Mouse (Mus musculus): ENCODE measurements at regions not wholly inside any gene's neighbourhood (a gene's known extent, or its start where the extent isn't known, plus 50 kb on each side); places are given as distances from the start of the nearest gene placed in this dataset.
A peak's percentile ranks its signal among the peaks of the same experiment; 100 is the strongest.

DNA sequence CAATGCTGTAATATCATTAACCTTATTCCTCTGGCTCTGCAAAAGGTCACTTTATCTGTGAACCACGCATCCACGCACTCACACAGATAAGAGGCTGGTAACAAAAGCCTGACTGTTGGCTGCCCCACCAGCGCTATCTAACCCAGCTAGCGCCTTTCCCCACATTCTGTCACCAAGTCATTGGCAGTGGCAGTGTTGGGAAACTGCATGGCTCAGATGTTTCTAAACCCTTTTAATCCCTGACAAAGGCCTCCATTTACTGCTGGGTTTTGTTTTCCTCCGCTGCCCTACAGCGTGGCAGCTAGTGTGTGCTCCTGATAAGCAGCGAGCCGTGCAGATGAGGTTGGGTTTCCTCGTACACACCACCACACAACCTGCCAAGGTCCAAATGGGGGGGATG lies 55.7 kb downstream of the Id4 start:
- DNase-seq (ENCODE audit: low read depth, low spot score) = peak; percentile 13

DNA sequence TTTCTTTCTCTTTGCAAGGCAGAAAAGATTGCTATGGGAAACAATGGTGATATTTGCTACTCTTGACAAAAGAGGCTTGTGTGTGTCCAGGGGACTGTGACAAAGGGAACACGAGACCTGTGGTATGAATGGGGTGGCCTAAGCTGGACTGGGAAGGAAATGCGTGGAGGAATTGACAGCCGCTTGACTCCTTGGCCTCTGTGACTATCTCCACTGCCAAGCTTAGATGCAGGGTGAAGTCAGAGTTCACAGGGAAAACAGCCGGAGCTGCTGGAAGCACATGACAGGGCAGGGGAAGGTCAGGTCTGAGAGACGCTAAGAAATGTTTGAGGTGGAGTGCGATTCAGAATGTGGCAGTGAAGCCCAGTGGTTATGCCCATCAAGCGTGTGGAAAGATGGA lies 56.4 kb downstream of the Id4 start:
- DNase-seq (ENCODE audit: low read depth, low spot score) = no peak

DNA sequence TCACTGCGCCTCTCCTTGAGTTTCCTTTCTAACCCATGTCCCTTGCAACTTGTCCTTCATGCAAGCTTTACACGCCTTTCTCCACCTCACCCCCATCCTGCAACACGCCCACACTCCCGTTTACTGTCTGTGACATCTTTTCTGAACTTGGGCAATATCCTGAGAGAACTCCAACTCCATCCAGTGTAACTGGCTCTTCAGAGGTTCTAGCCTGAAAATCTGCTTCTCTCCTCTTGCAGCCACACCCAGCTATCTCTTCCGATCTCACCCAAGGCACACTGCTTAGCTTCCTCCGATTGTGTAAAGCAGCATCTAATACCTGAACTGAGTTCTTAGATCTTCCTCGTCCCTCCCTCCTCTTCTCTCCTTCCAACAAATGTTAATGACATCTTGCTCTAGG lies 58.0 kb downstream of the Id4 start:
- no peak for DNase-seq (ENCODE audit: low read depth, low spot score)

DNA sequence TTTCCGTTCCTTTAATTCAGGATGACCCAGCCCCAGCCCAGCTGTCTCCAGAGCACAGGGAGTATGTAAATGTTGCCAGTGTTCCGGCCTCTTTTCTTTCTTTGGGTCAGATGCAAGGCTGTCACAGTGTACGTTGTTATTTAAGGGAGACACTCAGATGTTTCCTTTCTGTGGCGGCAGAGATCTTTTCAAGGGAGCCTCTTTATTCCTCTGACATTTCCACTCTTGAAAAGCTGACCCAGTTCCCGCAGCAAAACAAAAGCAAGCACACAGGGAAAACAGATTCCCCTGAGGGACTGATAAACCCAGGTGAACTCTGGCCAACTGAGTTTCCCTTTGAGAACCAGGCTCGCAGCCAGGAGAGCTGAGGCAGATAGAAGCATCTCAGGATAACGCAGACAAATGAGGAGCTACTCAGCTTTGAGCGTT lies 63.3 kb downstream of the Id4 start:
- DNase-seq (ENCODE audit: low read depth, low spot score) = peak; percentile 17

DNA sequence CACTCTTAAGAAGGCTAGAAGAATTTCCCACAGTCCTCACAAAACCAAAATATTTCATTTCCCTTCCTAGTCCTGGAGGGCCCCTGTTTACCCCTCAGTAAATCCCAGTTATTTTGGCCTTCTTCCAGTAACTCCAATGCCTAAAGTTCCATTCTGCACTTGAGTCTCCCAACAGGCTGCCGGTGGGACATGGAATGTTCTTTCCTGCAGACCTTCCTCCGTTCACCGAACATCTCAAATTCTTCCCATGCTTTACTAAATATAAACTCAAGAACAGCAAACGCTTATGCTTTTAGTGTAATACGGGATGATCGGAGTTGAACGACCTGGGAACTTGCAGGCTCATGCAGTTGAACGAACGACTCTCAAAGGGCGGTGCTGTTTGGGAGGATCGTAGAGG lies 69.6 kb downstream of the Id4 start:
- no peak for DNase-seq (ENCODE audit: low read depth, low spot score)

DNA sequence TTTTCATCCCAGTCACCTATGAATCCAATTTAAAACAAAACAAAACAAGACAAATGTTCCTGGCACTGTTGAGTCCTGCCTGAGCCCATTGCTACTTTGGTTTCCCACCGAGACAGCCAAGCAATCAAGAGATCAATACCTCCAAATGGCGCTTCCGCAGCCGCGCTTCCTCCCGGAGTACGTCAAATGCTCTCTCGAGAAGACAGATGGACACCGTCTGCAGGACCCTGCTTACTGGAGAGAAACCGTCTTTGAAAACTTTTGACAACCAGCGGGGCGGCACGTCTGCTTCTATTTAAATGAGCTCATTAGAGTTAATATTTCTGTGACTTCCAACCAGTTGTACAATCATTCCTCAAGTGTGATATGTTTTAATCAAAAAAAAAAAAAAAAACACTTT lies 75.1 kb downstream of the Id4 start:
- no peak for DNase-seq (ENCODE audit: low read depth, low spot score)

DNA sequence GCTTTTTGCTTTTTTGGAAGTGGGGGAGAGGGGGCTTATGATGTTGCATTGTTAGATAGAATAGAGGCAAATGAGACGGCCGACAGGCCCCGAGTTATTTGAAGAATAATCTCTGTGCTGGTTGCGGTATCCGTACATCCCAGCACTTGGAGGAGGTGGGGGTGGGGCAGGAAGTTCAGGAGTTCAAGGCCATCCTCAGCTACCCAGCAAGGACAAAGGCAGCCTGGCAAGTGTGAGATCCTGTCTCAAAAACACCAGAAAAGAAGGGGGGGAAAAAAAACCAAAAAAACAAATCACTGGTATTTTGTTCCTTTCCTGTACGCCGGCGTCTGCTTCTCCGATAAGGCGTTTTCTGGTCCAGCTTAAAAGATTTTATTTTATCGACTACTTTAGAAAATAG lies 75.6 kb downstream of the Id4 start:
- DNase-seq (ENCODE audit: low read depth, low spot score) = no peak

DNA sequence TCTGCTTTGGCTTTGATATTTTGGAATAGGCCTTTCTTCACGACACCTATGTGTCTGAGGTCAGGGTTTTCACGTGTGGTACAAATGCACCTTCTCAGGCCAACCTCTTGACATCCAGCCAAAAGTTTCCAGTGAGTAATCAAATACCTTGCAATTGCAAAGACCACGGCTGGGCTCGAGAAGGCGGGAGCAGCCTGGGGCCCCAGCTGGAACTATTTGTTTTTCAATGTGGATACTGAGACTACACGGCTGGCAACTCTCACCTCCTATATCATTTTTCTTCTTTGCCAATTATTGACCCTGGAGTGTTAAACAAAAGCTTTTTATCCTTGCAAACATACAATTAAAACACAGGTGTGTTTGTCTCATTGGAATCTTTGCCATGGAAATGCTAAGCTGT lies 77.5 kb downstream of the Id4 start:
- DNase-seq (ENCODE audit: low read depth, low spot score) = no peak

DNA sequence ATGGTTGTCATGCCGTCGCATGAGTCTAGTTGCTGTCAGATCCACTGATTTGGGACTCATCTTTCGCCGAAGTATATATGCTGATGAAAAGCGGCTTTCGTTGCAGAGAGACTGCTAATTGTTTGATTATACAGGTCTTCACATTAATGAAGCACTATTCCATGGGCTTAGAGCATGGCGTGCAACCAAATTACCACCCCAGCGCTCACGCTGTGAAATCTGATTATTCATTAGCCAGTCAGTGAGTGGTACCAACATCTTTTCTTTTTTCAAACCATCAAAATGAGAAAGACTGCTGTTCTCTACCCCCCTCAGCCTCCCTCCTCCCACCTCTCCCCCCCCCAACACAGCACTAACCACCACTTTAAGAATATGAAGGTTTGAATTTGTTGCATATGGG lies 89.1 kb downstream of the Id4 start:
- no peak for DNase-seq (ENCODE audit: low read depth, low spot score)

DNA sequence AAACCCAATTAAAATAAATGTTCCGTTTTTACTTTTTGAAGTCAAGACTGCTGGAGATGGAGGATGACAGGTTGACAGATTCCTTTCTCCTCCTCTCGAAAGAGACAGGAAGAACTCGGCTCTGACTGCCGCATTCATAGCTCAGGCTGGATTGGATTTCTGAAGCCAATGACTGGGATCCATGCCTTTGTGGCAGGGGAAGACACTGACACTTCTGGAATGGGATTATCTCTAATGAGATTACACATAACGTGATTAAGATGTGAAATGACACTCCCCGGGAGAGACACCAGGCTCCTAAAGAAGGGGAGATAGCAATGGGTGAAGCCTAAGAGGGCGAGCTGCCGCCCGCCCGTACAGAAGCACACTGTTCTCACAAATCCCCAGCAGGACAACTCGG lies 89.9 kb downstream of the Id4 start:
- peak; percentile 16 for DNase-seq (ENCODE audit: low read depth, low spot score)

DNA sequence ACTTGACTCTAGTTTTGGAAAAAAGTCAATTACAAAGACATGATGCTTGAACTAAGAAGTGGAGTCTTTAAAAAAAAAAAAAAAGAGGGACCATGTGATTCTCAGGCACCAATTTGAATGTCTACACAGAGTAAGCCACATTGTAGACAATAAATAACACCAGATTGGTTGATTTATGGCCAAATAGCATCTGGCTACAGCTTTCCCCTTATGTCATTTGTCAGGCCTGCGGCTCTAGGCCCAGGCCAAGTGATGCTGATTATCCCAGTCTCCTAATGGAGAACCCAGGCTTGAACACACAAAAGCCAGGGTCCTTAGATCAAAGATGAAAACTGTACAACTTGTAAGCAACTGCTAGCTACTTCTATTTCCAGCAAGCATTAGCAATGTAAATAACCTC lies 96.1 kb downstream of the Id4 start:
- DNase-seq (ENCODE audit: low read depth, low spot score) = no peak

DNA sequence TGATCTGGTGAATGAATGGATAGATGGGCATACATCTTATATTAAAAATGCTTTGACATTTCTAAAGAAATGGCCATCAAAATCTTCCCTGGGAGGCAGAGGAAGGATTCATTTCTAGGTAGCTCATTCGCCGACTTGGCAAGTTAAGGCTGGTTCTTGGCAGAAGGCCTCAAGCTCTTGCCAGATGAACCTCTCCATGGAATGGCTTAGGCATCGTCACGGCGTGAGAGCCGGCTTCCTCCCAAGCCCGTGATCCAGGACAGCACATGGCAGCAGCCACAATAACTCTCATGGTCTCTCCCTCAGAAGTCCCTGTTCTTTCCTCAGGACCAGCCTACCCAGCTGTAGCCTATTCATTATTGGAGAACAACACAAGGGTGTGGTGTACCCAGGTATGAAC lies 96.6 kb downstream of the Id4 start:
- DNase-seq (ENCODE audit: low read depth, low spot score) = no peak

DNA sequence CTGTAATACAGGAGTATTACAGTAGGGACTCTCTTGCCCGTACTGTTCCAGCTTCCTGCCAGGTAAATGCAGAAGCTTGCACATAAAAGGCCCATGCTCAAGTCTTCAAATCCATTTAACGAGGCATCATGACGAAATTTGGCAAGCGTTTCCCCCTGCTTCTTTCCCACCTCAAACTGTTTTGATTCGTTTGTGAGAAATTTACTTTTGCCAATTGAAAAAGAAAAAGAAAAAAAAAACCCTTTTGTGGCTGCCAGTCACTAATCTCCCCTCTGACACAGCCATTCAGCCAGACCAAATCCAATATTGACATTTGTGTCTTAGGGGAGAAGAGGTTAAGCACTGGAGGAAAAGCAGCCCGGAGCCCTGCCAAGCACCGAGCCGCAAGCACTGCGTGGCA lies 110.0 kb downstream of the Id4 start:
- no peak for DNase-seq (ENCODE audit: low read depth, low spot score)

DNA sequence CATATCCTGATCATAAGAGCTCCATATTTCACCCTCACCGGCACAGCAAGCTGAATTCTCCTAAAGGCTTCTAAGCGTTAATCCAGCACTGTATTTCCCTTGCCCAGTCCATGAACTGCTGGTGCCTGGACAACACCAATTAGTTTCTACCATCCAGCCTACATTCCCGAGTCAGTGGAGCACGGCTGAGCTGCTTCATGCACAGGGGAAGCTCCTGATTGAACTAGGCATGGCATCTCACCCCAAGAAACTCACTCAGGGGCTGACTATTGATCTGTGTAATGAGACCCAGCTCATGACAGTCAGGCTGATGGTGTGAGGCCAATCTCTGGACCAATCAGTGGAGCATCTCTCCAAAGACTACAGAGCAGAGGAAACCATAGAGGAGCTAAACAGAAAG lies 115.4 kb downstream of the Id4 start:
- DNase-seq (ENCODE audit: low read depth, low spot score) = no peak

DNA sequence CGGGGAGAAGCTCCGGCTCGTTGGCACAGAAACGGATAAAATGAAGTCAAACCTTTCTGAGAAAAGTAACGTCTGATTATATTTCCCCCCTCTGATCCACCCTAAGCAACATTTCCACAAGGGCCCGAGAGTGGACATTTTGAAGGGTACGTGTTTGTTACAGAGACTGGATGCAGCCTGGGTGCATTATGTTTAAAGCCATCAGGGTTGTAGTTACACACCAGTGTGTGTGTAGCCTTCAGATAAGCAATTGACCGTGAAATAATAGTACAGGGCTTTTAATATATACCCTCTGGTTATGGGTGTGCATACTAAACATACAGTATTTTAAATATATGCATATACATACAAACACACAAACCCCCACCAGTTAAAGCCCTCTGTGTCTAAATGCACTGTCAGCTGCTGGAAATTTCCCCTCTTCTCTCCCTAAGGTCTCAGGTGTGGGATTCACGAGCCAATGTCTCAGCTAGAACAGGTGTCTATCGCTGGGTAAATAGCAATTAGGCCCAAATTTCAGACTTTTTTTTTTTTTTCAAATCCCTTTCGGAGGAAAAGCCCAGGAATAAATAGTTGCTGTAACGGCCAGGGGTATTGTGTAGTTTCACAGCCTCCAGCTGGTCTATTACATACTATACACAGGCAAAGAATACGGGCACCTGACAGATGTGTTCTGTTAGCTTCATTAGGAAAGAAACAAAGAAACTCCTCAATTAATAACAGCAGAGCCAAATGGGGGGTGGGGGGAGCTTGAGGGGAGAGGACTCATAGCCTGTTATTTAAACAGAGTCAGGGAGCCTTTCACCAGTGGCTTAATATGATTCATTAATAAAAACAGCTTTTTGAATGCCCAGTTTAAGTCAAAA lies 122.8 kb downstream of the Id4 start:
- DNase-seq (ENCODE audit: low read depth, low spot score) = no peak

DNA sequence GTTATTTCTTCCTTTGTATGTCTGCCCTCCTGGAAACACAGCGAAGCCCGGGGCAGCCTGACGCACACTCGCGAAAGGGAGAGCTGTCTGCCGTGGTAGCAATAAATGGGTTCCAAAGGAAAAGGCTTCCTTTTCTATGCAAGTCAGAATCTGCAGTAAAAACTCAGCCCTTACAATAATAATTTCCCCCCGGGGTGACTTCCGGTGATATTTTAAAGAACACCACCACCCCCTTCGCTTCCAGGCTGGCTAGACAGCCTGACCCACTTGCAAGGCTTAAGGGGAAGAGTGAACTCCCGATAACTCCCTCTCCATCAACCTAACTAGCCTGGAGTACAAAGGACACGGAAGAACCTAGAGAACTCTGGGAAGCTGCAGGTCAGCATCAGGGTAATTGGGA lies 123.9 kb downstream of the Id4 start:
- no peak for DNase-seq (ENCODE audit: low read depth, low spot score)

DNA sequence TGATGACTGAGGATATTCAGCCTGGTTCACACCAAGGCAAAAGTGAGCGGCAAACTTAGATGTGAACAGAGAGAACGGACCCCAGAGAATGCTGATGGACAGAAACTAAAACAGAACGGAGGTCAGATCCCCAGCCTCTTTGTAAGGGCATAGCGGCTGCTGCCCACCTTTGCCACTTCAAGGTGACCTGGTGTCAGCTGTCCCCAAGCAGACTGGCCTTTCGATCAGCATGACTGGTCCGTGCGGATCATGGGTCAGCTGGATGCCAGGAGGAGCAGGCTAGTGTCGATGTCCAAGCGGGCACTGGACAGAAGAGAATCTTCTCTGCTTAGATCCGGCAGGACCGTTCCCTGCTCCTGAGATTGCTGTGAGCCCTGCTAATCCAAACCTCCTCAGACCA lies 122.1 kb downstream of the Zfp169 start:
- no peak for DNase-seq (ENCODE audit: low read depth, low spot score)

DNA sequence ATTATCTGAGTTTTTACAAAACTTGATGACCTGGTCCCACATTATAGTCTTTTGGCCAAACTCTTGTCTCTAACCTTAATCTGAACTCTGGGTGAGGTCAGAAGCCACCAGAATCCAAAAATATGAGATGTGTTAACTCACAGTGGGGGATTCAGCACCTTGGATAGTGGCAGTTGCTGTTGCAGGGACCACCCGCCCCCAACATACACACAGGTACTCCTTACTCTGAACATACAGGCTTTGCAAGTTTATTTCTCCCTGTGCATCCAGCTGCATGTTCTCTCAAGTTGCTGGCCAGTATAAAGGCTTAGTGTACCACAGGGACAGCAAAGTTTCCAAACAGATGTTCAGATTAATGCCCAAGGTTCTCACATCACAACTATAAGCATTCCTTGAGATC lies 115.5 kb downstream of the Zfp169 start:
- DNase-seq (ENCODE audit: low read depth, low spot score) = no peak

DNA sequence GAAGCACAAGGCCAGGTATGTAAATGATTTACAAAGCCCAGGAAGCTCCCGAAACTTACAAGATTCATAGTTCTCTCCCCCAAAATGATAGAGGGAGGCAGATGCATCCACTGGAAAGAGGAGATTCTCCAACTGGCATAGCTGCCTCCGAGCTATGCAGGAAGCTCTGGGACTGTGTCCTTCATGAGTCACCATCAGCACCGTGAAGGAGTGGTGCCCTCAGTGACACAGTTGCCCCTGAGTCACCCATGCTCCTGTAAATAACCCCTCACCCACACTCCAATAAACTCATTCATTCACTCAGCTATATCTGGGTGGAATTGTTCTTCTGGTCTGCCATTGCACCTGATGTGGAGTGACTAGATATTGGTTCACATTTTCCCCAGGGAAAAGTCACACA lies 114.6 kb downstream of the Zfp169 start:
- DNase-seq (ENCODE audit: low read depth, low spot score) = no peak

DNA sequence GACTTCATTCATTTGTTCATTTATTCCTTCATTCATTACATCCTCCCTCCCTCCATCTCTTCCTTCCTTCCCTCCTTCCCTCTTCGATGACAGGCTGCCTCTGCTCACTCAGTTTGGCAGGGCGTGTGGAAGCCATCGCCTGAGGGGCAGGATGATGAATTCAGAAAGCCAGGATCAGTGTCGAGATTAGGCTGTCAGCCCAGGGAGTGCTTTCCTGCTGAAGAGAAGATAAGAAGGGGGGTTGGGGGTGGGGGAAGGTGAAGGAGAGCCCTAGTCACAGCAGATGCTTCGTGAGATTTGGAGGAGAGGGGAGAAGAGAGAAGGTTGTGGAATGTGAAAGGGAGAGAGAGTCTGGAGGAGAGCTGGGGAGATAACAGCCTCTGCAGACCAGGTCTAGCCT lies 110.9 kb downstream of the Zfp169 start:
- peak; percentile 11 for DNase-seq (ENCODE audit: low read depth, low spot score)

DNA sequence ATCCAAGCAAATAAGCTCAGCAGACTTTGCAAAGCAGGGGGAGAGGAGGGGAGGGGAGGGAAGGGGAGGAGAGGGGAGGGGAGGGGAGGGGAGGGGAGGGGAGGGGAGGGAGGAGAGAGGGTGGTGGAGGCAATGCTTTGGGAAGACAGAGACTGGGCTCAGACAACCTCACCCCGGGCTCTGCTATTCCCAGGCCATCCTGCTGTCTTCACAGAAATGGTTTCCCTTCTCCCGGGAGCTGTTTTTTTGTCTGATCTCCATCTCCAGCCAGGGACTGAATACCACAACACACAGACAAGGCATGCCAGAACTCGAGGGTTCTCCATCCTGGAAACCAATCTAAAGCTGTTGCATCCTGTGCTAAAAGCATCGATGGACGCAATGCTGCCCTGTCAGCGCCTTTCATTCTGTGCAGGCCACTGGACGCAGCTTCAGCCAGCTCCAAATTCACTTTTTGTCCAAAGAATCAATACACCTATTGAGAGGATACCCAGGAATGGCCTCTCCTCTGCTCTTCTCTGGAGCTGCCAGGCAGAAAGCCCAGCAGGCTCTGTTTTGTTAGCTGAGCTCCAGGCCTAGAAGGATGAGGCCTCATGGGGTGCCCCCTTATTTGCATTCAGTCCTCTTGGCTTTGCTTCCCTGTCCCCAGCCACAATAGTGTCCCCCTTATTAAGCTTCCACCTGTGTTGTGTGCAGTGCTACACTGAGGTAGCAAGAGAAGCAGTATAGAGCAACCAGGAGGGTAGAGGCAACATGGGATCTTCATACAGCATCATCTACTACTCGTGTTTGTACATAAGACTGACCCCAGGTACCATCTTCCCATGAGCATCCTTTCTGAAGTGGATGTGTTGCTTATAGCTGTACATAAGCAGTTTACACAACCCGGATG lies 90.6 kb downstream of the Zfp169 start:
- no peak for DNase-seq (ENCODE audit: low read depth, low spot score)

DNA sequence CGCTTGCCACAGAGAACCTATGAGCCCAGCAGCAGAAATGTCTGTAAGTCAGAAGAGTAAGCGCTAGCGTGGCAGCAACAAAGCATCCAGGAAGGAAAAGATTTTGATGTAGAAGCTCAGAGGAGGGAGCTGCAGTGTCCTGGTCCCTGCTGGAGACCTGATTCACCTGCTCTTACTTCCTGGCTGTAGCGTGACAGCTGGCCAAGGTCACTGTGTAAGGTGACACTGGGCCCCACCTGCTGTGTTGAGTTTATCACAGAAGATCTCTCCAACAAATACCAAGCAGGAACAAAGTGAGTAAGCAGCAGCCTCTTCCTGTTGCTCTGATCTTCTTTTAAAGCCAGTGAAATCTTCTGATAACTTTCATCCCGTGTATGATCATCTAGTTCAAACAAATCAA lies 86.4 kb downstream of the Zfp169 start:
- no peak for DNase-seq (ENCODE audit: low read depth, low spot score)
